In the genomic region with DNA sequence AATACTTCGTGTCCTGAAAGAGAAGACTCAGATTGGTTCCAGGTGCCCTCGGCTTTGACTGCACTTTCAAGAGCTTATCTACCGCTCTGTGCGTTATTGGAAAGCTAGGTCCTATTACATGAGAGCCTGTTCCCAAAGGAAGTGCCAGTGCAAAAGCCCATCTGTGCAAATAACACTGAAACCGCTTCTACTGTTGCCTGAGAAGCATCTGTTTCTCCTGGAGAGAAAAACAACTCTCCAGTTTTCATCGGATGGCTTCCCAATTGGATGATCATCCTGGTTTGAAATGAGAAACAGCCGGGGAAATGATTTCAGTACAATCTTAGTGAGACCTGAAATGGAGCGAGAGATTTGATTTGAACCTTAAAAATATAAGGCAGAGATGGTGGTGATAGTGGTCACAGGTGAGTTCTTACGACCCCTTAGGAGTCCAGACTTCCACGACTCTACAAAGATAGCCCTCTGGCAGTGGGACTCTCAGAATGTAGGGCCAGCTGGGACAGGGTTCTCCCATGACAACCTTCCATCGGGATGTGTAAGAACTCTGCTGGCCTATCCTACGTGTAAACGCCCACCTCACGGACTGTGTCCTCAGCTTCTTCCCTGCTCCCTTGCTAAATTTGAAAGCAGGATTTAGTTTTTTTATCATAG, we compare ENCODE assay signal across 12 mouse cellular contexts.
DNase-seq lines count a peak whose midpoint lies in the region; ATAC-seq lines count a peak whose summit lies in the region.
"Had no signal": no experiment of that assay in that cellular context is flagged by ENCODE, and none has a peak within 500 bp of the region (broad histone marks: within the 10 kb centered on the region; RNA-seq: fewer than 3 reads in every experiment).

No protein-coding gene starts in this region.

- no peak overlapping the region for H3K4me3 ChIP-seq in embryonic facial prominence, embryonic 14.5 days (ENCODE audit: low read depth, low read length)

- H3K27me3 ChIP-seq in embryonic facial prominence, embryonic 14.5 days (replicated peaks; ENCODE audit: control insufficient read depth, insufficient read depth, low read length), result no peaks in the 10 kb centered on the region

- H3K9me3 ChIP-seq in embryonic facial prominence, embryonic 14.5 days (ENCODE audit: control insufficient read depth, low read length), result no peaks in the 10 kb centered on the region

- H3K4me2 ChIP-seq in embryonic facial prominence, embryonic 14.5 days (ENCODE audit: low read depth, low read length), result no peak overlapping the region

- 39% methylated on average over 14 of the region's 14 CpGs for WGBS in embryonic facial prominence, embryonic 14.5 days

- H3K9ac ChIP-seq in embryonic facial prominence, embryonic 14.5 days (ENCODE audit: low read depth, low read length), result no peak overlapping the region

- peak overlapping the region; percentile 48 for H3K27ac ChIP-seq in embryonic facial prominence, embryonic 14.5 days (replicated peaks; ENCODE audit: low read depth, low read length)
- H3K27ac ChIP-seq: kidney, postnatal 0 days had no signal

- 0 out of 2 replicates have a peak, but pooled peaks cover 5% of the 10 kb centered on the region for H3K4me1 ChIP-seq in embryonic facial prominence, embryonic 14.5 days (ENCODE audit: control insufficient read depth, insufficient read depth, low read length)

- ATAC-seq in embryonic facial prominence, embryonic 14.5 days (ENCODE audit: low read depth), result peak; percentile 53; the same call in 1 of the 2 replicates

- H3K36me3 ChIP-seq in embryonic facial prominence, embryonic 14.5 days (ENCODE audit: control insufficient read depth, insufficient read depth, low read length), result no peaks in the 10 kb centered on the region

- DNase-seq in layer of hippocampus, adult 11-12 months (ENCODE audit: low spot score), result peak; percentile 9
- no peak for DNase-seq in layer of hippocampus, postnatal 25 days (ENCODE audit: extremely low spot score in 1 of 2, low spot score in 1 of 2)
- peak; percentile 50 for DNase-seq in cerebellum, adult 11 months
- DNase-seq in cerebellum, adult 8-10 months, result peak; percentile 52
- DNase-seq in embryonic facial prominence, embryonic 14.5 days (ENCODE audit: low spot score), result peak; percentile 73
- DNase-seq in kidney, adult 18-20 months, result no peak
- DNase-seq in urinary bladder, postnatal 25 days (ENCODE audit: low spot score), result no peak
- DNase-seq in adrenal gland, adult 8-10 months, result no peak
- DNase-seq: heart, adult 18-20 months; heart, postnatal 4 days; spleen, adult 18-20 months had no signal

Comparison
In these comparisons a context has a peak if more than half of its experiments do, and no peak if none do; other contexts are left out.
1. DNase-seq: peak in layer of hippocampus, adult 11-12 months (single experiment), cerebellum, adult 11 months (single experiment), cerebellum, adult 8-10 months (single experiment) and embryonic facial prominence, embryonic 14.5 days (single experiment); none in layer of hippocampus, postnatal 25 days (0 of 2), kidney, adult 18-20 months (single experiment), urinary bladder, postnatal 25 days (single experiment) and adrenal gland, adult 8-10 months (single experiment).